Mouse (Mus musculus) left cerebral cortex, adult 9 months (tissue): ENCODE results near the gene Fars2.
A peak's percentile ranks its signal among the peaks of the same experiment; 100 is the strongest.

Experiments
- DNase-seq, 2 experiments: peaks; one replicate each; pipeline ENCODE4 v3.0.0; 2022; ENCODE audit warnings: low spot score in 2 of 2

Fars2 gene

GRCm38 (mm10) chr13:36117143-36118014 lies at the start of gene Fars2, which contains the start of gene Lyrm4:
Gene Fars2 (plus strand): TSS chr13:36117412.
Gene Lyrm4 (minus strand): TSS chr13:36117526.
- DNase-seq: peak; percentile 86 to 96

DNA sequence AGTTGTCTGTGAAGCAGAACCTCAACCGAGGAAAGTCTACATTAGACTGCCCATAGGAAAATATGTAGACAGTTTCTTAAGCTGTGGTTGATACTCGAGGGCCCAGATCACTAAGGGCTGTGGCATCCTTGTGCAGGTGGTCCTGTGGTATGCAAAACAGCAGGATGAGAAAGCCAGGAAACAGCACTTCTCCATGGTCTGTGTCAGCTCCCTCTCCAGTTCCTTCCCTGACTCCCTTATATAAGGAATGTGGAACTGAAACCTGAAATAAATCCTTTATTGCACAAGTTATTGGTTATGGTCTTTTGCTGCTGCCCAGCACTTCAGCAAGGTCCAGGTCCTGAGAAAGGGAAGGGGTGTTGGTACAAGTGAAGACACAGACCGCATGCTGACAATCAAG lies 42.7 kb upstream of the Fars2 start:
- DNase-seq: no peak

GRCm38 (mm10) chr13:36081591-36081990 lies 35.6 kb upstream of the Fars2 start:
- no peak for DNase-seq

DNA sequence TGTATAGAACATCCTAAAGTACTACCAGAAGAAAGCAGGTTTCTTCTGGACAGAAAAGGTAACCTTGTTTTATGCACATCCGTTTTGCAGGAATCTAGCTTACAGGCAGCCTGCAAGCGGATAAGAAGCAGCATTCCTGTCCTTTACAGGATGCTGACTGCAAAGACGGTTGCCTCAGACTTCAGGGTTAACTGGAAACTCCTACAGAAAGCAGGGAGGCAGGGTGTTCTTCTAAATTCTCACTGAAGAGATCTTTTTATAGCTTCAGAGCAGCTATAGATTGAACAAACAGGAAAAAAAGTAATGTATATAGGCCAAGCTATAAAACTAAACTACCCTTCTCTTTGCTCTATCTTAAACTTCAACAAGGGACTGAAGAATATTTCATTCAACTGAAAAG lies 32.5 kb upstream of the Fars2 start:
- DNase-seq: peak in 1 of 2 experiments; percentile 5

GRCm38 (mm10) chr13:36085971-36086370 lies 31.2 kb upstream of the Fars2 start:
- DNase-seq: no peak

DNA sequence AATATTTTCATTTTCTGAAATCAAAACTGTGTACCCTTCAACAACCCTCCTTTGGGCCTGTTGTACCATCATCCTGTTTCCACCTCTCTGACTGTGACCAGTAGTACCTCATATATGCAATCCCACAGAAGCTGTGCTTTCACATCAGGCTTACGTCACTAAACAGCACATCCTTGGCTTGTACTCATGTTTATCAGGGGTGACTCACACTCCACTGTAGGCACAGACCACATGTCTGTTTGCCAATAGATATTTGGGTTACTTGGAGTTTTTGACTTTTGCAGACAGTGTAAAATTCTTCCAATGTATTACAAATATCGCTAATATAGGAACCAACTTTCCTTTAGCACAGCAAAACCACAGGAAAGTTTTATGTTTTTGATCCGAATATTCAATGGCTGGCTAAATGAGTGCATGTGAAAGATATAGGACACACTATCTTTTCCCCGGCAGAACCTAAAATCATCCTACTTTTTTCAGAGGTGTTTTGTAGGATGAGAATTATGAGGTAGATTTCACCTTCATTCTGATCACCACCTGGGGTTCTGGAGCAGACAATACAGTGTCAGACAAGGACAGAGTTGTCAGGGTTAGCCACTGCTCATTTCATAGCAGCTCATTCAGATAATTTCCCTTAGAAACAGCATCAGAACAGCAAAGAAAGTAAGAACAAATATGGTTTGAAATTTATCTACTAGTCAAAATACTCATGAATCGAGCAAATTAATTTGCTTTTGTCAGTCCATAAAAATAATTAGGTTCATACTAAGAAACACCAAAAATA lies 30.4 kb upstream of the Fars2 start:
- no peak for DNase-seq

- no peak for DNase-seq
Observed at GRCm38 (mm10) chr13:36087427-36087826, 29.8 kb upstream of the Fars2 start.

DNA sequence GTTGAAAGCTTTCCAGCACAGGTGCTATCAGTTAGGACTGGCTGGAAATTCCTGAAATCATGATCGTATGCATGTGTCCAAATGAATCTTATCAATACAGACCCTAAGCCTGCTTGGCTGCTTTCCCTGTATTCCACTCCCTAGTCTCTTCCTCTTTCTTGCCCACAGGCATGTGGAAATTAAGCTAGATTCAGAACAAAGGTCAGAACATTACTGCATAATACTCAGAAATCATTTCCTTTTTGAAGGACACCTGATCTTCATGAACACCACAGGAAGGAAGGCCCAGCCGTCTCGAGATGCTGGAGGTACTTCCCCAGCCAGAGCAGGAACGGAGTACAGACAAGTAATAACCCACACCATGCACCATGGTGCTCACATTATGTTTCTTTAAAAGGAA lies 29.0 kb upstream of the Fars2 start:
- DNase-seq: no peak

GRCm38 (mm10) chr13:36096684-36097383 lies 20.4 kb upstream of the Fars2 start:
- no peak for DNase-seq

GRCm38 (mm10) chr13:36105591-36105990 lies 11.6 kb upstream of the Fars2 start:
- no peak for DNase-seq

DNA sequence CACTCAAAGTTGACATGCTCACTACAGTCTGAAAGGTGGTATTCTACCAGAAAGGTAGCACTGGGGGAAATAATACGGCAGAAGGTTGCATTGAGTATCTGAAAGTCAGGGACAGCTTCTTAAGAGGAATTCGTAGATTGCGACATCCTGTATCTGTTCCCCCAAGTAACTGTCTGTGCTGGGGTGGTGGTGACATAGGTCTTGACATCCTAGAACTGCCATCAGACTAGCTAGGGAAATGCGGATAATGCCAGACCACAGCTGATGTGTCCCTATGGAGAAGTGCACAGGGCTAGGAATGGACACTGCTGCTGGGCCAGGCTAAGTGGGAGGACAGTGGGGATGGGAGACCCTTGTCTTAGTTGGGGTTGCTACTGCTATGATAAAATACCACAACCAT lies 8.7 kb upstream of the Fars2 start:
- DNase-seq: no peak

- no peak for DNase-seq
Observed at GRCm38 (mm10) chr13:36111331-36111730, 5.9 kb upstream of the Fars2 start.

- no peak for DNase-seq
Observed at GRCm38 (mm10) chr13:36113181-36113580, 4.0 kb upstream of the Fars2 start.

DNA sequence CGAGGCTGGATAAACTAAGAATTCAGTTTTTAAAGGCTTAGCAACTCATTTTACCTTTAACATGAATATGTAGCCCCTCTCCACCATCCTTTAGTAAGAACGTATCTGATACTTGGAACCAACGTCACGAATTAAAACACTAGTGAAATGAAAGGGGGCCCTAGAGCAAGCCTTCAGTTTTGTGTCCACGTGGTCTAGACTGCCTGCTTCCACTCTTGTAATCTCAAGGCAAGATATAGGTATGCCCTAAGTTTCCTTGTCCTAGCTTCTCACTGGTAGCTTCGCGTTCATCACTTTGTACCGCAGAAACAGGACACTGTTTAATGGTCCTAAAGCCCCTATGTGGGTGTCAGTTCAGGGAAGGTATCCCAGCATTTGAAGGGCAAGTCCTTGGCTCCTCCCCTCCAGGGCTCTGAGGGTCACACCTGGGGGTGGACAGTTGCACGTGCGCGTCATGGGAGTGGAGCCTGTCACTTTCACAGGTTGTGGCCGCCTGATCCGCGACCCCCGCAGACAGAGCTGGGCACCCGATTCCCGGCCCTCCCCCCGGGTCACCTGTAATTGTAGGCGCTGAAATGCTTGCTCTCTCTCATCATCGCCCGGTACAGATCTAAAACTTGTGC lies 581 bp upstream of the Fars2 start:
- peak in 1 of 2 experiments; percentile 25 for DNase-seq

DNA sequence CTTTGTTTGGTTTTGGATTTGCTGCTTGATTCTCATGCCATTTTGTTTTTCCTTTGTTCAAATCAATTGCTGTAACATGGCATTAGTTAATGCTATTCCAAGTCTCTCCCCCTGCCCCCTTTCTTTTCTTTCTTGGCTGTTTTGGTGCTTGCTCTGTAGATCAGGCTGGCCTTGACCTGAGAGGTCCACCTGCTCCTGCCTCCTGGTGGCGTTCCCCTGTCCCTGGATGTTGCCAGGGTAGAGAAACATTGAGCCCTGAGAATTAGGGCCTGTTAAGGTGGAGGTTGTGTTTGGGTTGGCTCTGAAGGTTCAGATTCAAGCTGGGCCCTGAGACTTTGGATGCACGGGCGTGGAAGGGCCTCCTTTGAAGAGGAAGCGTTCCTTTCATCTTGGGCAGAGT lies 2.5 kb downstream of the Fars2 start:
- DNase-seq: no peak

- no peak for DNase-seq
Observed at GRCm38 (mm10) chr13:36120606-36121005, 3.4 kb downstream of the Fars2 start.

DNA sequence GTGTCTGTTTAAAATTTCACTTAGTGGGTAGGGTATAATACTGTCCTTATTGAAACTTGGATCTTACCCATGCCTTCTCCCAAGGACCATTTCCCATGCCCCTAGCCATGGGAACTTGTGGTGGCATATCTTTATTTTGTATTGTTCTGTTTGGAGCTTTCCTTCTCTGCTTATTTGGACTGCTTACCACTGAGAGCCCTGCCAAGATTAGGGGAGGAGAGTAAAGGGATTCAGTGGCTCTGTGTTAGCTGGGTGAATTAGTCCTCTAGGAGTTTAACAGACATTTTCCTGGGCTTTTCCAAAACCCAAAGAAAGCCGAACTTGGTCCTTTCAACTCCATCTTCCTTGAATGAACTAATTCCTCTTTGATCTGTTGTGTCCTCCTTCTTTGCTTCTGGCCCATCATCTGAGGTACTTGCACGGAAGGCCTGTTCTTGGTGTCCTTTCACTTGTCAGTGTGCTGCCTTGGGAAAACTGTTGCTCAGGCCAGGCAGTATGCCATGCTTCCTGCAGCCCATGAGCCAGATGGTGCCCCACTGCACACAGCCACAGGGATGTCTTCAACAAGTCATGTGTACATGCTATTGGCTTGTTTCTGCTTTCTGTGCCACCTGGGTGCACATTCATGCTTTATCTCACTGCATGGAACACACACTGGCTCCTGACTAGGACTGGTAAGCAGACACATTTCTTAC lies 12.3 kb downstream of the Fars2 start:
- no peak for DNase-seq

- DNase-seq: no peak
Observed at GRCm38 (mm10) chr13:36131401-36131800, 14.2 kb downstream of the Fars2 start.

- DNase-seq: no peak
Observed at GRCm38 (mm10) chr13:36131992-36132649, 14.9 kb downstream of the Fars2 start.

GRCm38 (mm10) chr13:36139703-36140102 lies 22.5 kb downstream of the Fars2 start:
- no peak for DNase-seq
